ENCODE assay signal across 16 mouse cellular contexts in the genomic region with DNA sequence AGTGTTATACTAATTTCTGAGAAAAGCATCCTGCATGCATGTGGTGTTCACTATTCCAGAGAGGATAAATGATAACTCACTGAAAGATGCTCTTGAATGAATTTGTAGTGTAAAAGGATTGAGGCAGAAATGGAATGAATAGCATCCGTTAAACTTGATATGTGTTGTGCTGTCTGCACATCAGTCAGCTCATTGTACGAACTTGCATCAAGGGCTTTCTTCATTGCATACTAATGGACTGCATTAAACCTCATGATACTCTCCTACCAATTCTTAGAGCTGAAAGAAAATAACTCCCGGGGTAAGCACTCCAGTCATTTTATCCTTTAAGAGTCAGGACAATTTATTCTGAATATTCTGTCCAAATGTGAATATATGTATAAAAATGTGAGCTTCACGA.
"Had no signal": no experiment of that assay in that cellular context is flagged by ENCODE, and none has a peak within 500 bp of the region (broad histone marks: within the 10 kb centered on the region; RNA-seq: fewer than 3 reads in every experiment).

No protein-coding gene starts in this region.

- H3K9ac ChIP-seq: liver, embryonic 15.5 days had no signal

- H3K27me3 ChIP-seq: liver, embryonic 15.5 days had no signal

- H3K9me3 ChIP-seq: limb, embryonic 10.5 days; liver, embryonic 15.5 days had no signal

- H3K4me3 ChIP-seq: left cerebral cortex, adult 2 months; limb, embryonic 10.5 days; liver, embryonic 15.5 days; myocyte had no signal

- H3K4me2 ChIP-seq: liver, embryonic 11.5 days; liver, embryonic 15.5 days had no signal

- DNase-seq: kidney, adult 18-20 months; kidney, postnatal 10 days; kidney, postnatal 4 days; lung, adult 2 months; lung, postnatal 10 days; lung, postnatal 4 days; retina, postnatal 1 day; right cerebral cortex, postnatal 4 days; spleen, adult 18-20 months; thymus, adult 18-20 months; thymus, postnatal 14 days had no signal

- H3K36me3 ChIP-seq: limb, embryonic 10.5 days; liver, embryonic 15.5 days had no signal

- H3K27ac ChIP-seq: left cerebral cortex, adult 2 months; limb, embryonic 10.5 days; liver, embryonic 15.5 days had no signal

- H3K4me1 ChIP-seq: limb, embryonic 10.5 days; liver, embryonic 15.5 days had no signal
